ENCODE assay signal across 8 mouse cellular contexts in the genomic region with DNA sequence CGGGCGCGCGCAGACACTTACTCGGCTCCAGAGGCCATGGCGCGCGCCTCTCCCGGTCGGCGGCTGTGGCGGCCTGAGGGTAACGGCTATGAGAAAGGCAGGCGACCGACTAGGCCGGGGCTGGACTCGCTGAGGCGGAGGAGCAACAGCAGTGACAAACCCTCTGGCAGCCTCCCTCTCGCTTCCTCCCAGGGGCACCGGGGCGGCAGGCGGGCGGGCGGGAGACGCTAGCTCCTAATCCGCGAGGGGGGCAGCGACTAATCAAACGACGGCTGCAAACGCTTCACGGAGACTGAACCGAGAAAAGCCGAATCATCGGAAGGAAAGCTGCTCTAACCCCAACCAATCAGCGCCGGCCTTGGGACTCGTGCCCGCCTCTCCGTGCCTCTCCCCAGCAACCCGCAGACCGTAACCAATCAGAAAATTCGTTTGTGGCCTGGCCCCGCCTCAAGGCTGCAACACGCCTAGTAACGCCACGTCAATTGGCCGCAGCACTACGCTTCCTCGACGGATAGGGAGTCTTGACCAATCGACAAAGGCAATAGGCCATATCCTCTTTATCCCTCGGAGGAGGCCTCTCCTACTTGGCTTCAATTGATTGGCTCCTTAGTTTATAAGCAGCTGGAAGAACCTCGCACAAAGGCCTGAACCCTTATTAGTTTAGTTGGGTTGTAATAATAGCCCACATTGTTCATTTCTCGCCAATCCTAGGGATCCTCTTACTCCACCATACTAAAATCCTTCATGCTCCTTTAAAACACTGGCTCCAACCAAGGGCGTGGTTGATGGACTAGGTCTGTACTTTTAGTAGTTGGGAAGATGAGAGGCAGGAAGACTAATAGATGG. TPM values are rescaled to one million over a fixed set of nuclear protein-coding genes. Genes with fewer than 3 reads are reported as not detected.
DNase-seq lines count a peak whose midpoint lies in the region; ATAC-seq and TF ChIP-seq lines count a peak whose summit lies in the region.
"Not testable (repeated sequence)": the region's sequence is repeated elsewhere in the genome, so short reads cannot be mapped to it uniquely, and the experiment has no call there.

Gene Vcp, minus strand, starts transcription at position 367 of the 846 bp plus-strand sequence.

- peak; percentile 99 for DNase-seq in 416B (ENCODE audit: low read depth)
- DNase-seq in heart, adult 8-10 months (ENCODE audit: low spot score): peak; percentile 99
- DNase-seq in kidney, adult 9 months: peak; percentile 99
- peak; percentile 99 for DNase-seq in limb, embryonic 14.5 days (ENCODE audit: low spot score)
- DNase-seq in midbrain, postnatal 0 days (ENCODE audit: low spot score): peak; percentile 100
- peak; percentile 98 for DNase-seq in spleen, postnatal 14 days (ENCODE audit: low spot score in 2 of 2)

- peak within 1 kb of the TSS; percentile 95 for H3K27ac ChIP-seq in bone marrow, adult 2 months (ENCODE audit: control insufficient read depth, insufficient read depth, low read depth, low read length, poor library complexity)
- peak within 1 kb of the TSS; percentile 99 for H3K27ac ChIP-seq in embryonic facial prominence, embryonic 15.5 days (replicated peaks)
- peak within 1 kb of the TSS; percentile 99 for H3K27ac ChIP-seq in limb, embryonic 14.5 days (replicated peaks; ENCODE audit: low read depth, low read length)
- H3K27ac ChIP-seq in midbrain, postnatal 0 days (ENCODE audit: low read depth, low read length): peak within 1 kb of the TSS; percentile 99

- H3K9me3 ChIP-seq in embryonic facial prominence, embryonic 15.5 days (replicated peaks); limb, embryonic 14.5 days (ENCODE audit: control insufficient read depth, low read length); midbrain, postnatal 0 days (ENCODE audit: low read length): not testable (repeated sequence)

- peak within 1 kb of the TSS; percentile 61 for H3K4me2 ChIP-seq in embryonic facial prominence, embryonic 15.5 days (replicated peaks)
- peak within 1 kb of the TSS; percentile 87 for H3K4me2 ChIP-seq in limb, embryonic 14.5 days (replicated peaks; ENCODE audit: low read depth, low read length, severe bottlenecking)
- H3K4me2 ChIP-seq in midbrain, postnatal 0 days (ENCODE audit: low read depth, low read length, poor library complexity, severe bottlenecking): peak within 1 kb of the TSS; percentile 82

- peak; percentile 99 for ATAC-seq in embryonic facial prominence, embryonic 15.5 days (ENCODE audit: insufficient number of reproducible peaks, low FRiP score, low TSS enrichment, low read depth)
- ATAC-seq in limb, embryonic 14.5 days (ENCODE audit: low FRiP score, low read depth): peak; percentile 99
- ATAC-seq in midbrain, postnatal 0 days (ENCODE audit: low FRiP score): peak; percentile 98

- H3K27me3 ChIP-seq in embryonic facial prominence, embryonic 15.5 days; limb, embryonic 14.5 days (ENCODE audit: control insufficient read depth, insufficient read depth, low read length); midbrain, postnatal 0 days (ENCODE audit: insufficient read depth, low read length): not testable (repeated sequence)

- H3K9ac ChIP-seq in embryonic facial prominence, embryonic 15.5 days: peak within 1 kb of the TSS; percentile 98
- H3K9ac ChIP-seq in limb, embryonic 14.5 days (ENCODE audit: low read depth, low read length, severe bottlenecking): peak within 1 kb of the TSS; percentile 96
- peak within 1 kb of the TSS; percentile 98 for H3K9ac ChIP-seq in midbrain, postnatal 0 days (replicated peaks; ENCODE audit: low read length, poor library complexity, severe bottlenecking)

- TF ChIP-seq POLR2A in bone marrow, adult 2 months (IDR thresholded peaks at IDR 0.05; ENCODE audit: borderline replicate concordance, control insufficient read depth, low read depth, low read length): peak; percentile 9; the same call in 1 of the 2 replicates
- TF ChIP-seq POLR2A in limb, embryonic 14.5 days (IDR thresholded peaks at IDR 0.05; ENCODE audit: borderline replicate concordance, extremely low read depth, insufficient read depth, insufficient read length): not testable (repeated sequence)

- WGBS in bone marrow, adult 2 months: 1% methylated on average over 56 of the region's 56 CpGs
- under 1% methylated on average over 51 of the region's 56 CpGs for WGBS in embryonic facial prominence, embryonic 15.5 days
- WGBS in limb, embryonic 14.5 days: under 1% methylated on average over 41 of the region's 56 CpGs
- WGBS in midbrain, postnatal 0 days: under 1% methylated on average over 50 of the region's 56 CpGs

- H3K4me3 ChIP-seq in bone marrow, adult 2 months (replicated peaks; ENCODE audit: control insufficient read depth, low read depth, low read length): peak within 1 kb of the TSS; percentile 99
- H3K4me3 ChIP-seq in embryonic facial prominence, embryonic 15.5 days (replicated peaks): peak within 1 kb of the TSS; percentile 94
- H3K4me3 ChIP-seq in limb, embryonic 14.5 days (replicated peaks; ENCODE audit: low read length): peak within 1 kb of the TSS; percentile 91
- peak within 1 kb of the TSS; percentile 97 for H3K4me3 ChIP-seq in midbrain, postnatal 0 days (ENCODE audit: low read depth, low read length)

- not testable (repeated sequence) for TF ChIP-seq CTCF in bone marrow, adult 2 months (IDR thresholded peaks at IDR 0.05; ENCODE audit: control insufficient read depth, insufficient read depth, low read length); midbrain, postnatal 0 days (IDR thresholded peaks at IDR 0.05)

- H3K36me3 ChIP-seq in embryonic facial prominence, embryonic 15.5 days; midbrain, postnatal 0 days (ENCODE audit: insufficient read depth, low read length): not testable (repeated sequence)
- peaks cover 19% of the 10 kb centered on the region for H3K36me3 ChIP-seq in limb, embryonic 14.5 days (ENCODE audit: control insufficient read depth, insufficient read depth, low read length)

- not testable (repeated sequence) for H3K4me1 ChIP-seq in bone marrow, adult 2 months (ENCODE audit: control insufficient read depth, insufficient read depth, low read length)
- H3K4me1 ChIP-seq in embryonic facial prominence, embryonic 15.5 days: peaks cover 27% of the 10 kb centered on the region
- peaks cover 10% of the 10 kb centered on the region for H3K4me1 ChIP-seq in limb, embryonic 14.5 days (ENCODE audit: control insufficient read depth, insufficient read depth, low read length)
- H3K4me1 ChIP-seq in midbrain, postnatal 0 days (ENCODE audit: insufficient read depth, low read length): peaks cover 11% of the 10 kb centered on the region; the same call in 1 of the 2 replicates

RNA-seq across cellular contexts. Expression of gene Vcp, which starts in this region (rescaled TPM):
- polyA plus RNA-seq in bone marrow, adult 2 months (2011; ENCODE audit: insufficient read depth, insufficient read length, low replicate concordance, missing spikeins): 57.6 and 93.9 TPM in 2 replicates
- 478 and 494 TPM in 2 replicates for polyA plus RNA-seq in embryonic facial prominence, embryonic 15.5 days (2015; fragmentation: Nextera tagmentation; extraction: Ambion mirVana)
- 100 to 1,000 TPM; 255 to 280 (median 263) TPM for total RNA-seq in heart, adult 8-10 months (2022)
- 194 and 248 TPM in 2 replicates for polyA plus RNA-seq in limb, embryonic 14.5 days (2012; rRNA removed)
- 468 and 501 TPM in 2 replicates for polyA plus RNA-seq in limb, embryonic 14.5 days (2014; fragmentation: Nextera tagmentation; extraction: Ambion mirVana)
- total RNA-seq in midbrain, postnatal 0 days (2014; rRNA removed): 192 and 242 TPM in 2 replicates
- 448 and 464 TPM in 2 replicates for polyA plus RNA-seq in midbrain, postnatal 0 days (2015; fragmentation: Nextera tagmentation; extraction: Ambion mirVana)

Comparison
In these comparisons a context has a peak if more than half of its experiments do, and no peak if none do; other contexts are left out.
1. Peak in every context shown above with its lines: DNase-seq, ATAC-seq, H3K4me3 ChIP-seq and H3K27ac ChIP-seq.